Mouse (Mus musculus): ENCODE data around the gene Olfr490. TPM values are rescaled to one million over a fixed set of nuclear protein-coding genes. Genes with fewer than 3 reads are reported as not detected.

Olfr490 gene
- polyA plus RNA-seq (2015; fragmentation: Nextera tagmentation; extraction: Ambion mirVana) = not detected in 2 replicates

GRCm38 (mm10) chr7:108288834-108289233, at the start of gene Olfr490:
TSS of gene Olfr490 (minus strand) at chr7:108288934.
- H3K36me3 ChIP-seq (ENCODE audit: control insufficient read depth, insufficient read depth, low read length) = no peaks in the 10 kb centered on the region
- ATAC-seq (ENCODE audit: insufficient read depth, low FRiP score) = no peak
- H3K9me3 ChIP-seq (replicated peaks; ENCODE audit: control insufficient read depth, low read length) = no peaks in the 10 kb centered on the region

GRCm38 (mm10) chr7:108323574-108323973, 34.8 kb upstream of the Olfr490 start, which contains the start of gene Olfr492:
TSS of gene Olfr492 (minus strand) at chr7:108323674.
- Histone ChIP-seq H3K4me3 (replicated peaks; ENCODE audit: low read length) (no peak within 1 kb of the TSS), H3K4me2 (ENCODE audit: low read depth, low read length) (no peak within 1 kb of the TSS), H3K27ac (ENCODE audit: low read length) (no peak within 1 kb of the TSS), H3K9ac (ENCODE audit: low read length) (no peak within 1 kb of the TSS), H3K36me3 (ENCODE audit: control insufficient read depth, insufficient read depth, low read length) (no peaks in the 10 kb centered on the region), H3K4me1 (ENCODE audit: control insufficient read depth, insufficient read depth, low read length) (no peaks in the 10 kb centered on the region), H3K9me3 (replicated peaks; ENCODE audit: control insufficient read depth, low read length) (no peaks in the 10 kb centered on the region), H3K27me3 (ENCODE audit: control insufficient read depth, insufficient read depth, low read length) (no peaks in the 10 kb centered on the region)
- no peak for ATAC-seq (ENCODE audit: insufficient read depth, low FRiP score)
- WGBS = 82% methylated on average over 2 of the region's 2 CpGs

More at GRCm38 (mm10) chr7:108288834-108289233, at the start of gene Olfr490:
- H3K4me3 ChIP-seq (replicated peaks; ENCODE audit: low read length) = no peak within 1 kb of the TSS
- H3K27ac ChIP-seq (ENCODE audit: low read length) = no peak within 1 kb of the TSS
- H3K27me3 ChIP-seq (ENCODE audit: control insufficient read depth, insufficient read depth, low read length) = no peaks in the 10 kb centered on the region
- no peaks in the 10 kb centered on the region for H3K4me1 ChIP-seq (ENCODE audit: control insufficient read depth, insufficient read depth, low read length)
- H3K9ac ChIP-seq (ENCODE audit: low read length) = no peak within 1 kb of the TSS
- no peak within 1 kb of the TSS for H3K4me2 ChIP-seq (ENCODE audit: low read depth, low read length)

- H3K4me1 ChIP-seq (ENCODE audit: control insufficient read depth, insufficient read depth, low read length) = no peaks in the 10 kb centered on the region
- no peak within 1 kb of the TSS for H3K4me3 ChIP-seq (replicated peaks; ENCODE audit: low read length)
- ATAC-seq (ENCODE audit: insufficient read depth, low FRiP score) = no peak
- no peaks in the 10 kb centered on the region for H3K27me3 ChIP-seq (ENCODE audit: control insufficient read depth, insufficient read depth, low read length)
- no peak within 1 kb of the TSS for H3K9ac ChIP-seq (ENCODE audit: low read length)
- H3K4me2 ChIP-seq (ENCODE audit: low read depth, low read length) = no peak within 1 kb of the TSS
- no peak within 1 kb of the TSS for H3K27ac ChIP-seq (ENCODE audit: low read length)
- WGBS = 50% methylated on average over 1 of the region's 1 CpGs
- no peaks in the 10 kb centered on the region for H3K9me3 ChIP-seq (replicated peaks; ENCODE audit: control insufficient read depth, low read length)
- no peaks in the 10 kb centered on the region for H3K36me3 ChIP-seq (ENCODE audit: control insufficient read depth, insufficient read depth, low read length)
Observed at GRCm38 (mm10) chr7:108313151-108313550, 24.4 kb upstream of the Olfr490 start, which contains the start of gene Olfr491. TSS of gene Olfr491 (plus strand) at chr7:108313451.

- no peaks in the 10 kb centered on the region for H3K4me1 ChIP-seq (ENCODE audit: control insufficient read depth, insufficient read depth, low read length)
Observed at GRCm38 (mm10) chr7:108258247-108258646, 30.5 kb downstream of the Olfr490 start, which contains the start of gene Olfr488. TSS of gene Olfr488 (minus strand) at chr7:108258347.

More at GRCm38 (mm10) chr7:108258247-108258646, 30.5 kb downstream of the Olfr490 start, which contains the start of gene Olfr488:
- Histone ChIP-seq H3K27ac (ENCODE audit: low read length) (no peak within 1 kb of the TSS), H3K9me3 (replicated peaks; ENCODE audit: control insufficient read depth, low read length) (no peaks in the 10 kb centered on the region), H3K4me3 (replicated peaks; ENCODE audit: low read length) (no peak within 1 kb of the TSS), H3K27me3 (ENCODE audit: control insufficient read depth, insufficient read depth, low read length) (no peaks in the 10 kb centered on the region), H3K4me2 (ENCODE audit: low read depth, low read length) (no peak within 1 kb of the TSS), H3K9ac (ENCODE audit: low read length) (no peak within 1 kb of the TSS), H3K36me3 (ENCODE audit: control insufficient read depth, insufficient read depth, low read length) (no peaks in the 10 kb centered on the region)
- ATAC-seq (ENCODE audit: insufficient read depth, low FRiP score) = no peak

Other genes with a start within 250 kb of the Olfr490 start
- not detected in 2 replicates for gene Olfr479, start 238.2 kb downstream of the Olfr490 start, polyA plus RNA-seq (2015; fragmentation: Nextera tagmentation; extraction: Ambion mirVana)
- not detected in 2 replicates for gene Olfr480, start 221.6 kb downstream of the Olfr490 start, polyA plus RNA-seq (2015; fragmentation: Nextera tagmentation; extraction: Ambion mirVana)
- gene Olfr481, start 209.1 kb downstream of the Olfr490 start, polyA plus RNA-seq (2015; fragmentation: Nextera tagmentation; extraction: Ambion mirVana) = not detected in 2 replicates
- 0.18 and 0.24 TPM in 2 replicates for gene Olfr482, start 191.3 kb downstream of the Olfr490 start, polyA plus RNA-seq (2015; fragmentation: Nextera tagmentation; extraction: Ambion mirVana)
- gene Olfr483, start 188.1 kb downstream of the Olfr490 start, polyA plus RNA-seq (2015; fragmentation: Nextera tagmentation; extraction: Ambion mirVana) = not detected in 2 replicates
- not detected in 2 replicates for gene Olfr484, start 161.5 kb downstream of the Olfr490 start, polyA plus RNA-seq (2015; fragmentation: Nextera tagmentation; extraction: Ambion mirVana)
- gene Olfr485, start 129.1 kb downstream of the Olfr490 start, polyA plus RNA-seq (2015; fragmentation: Nextera tagmentation; extraction: Ambion mirVana) = not detected in 2 replicates
- not detected in 2 replicates for gene Olfr486, start 116.2 kb downstream of the Olfr490 start, polyA plus RNA-seq (2015; fragmentation: Nextera tagmentation; extraction: Ambion mirVana)
- not detected in 2 replicates for gene Olfr487, start 74.3 kb downstream of the Olfr490 start, polyA plus RNA-seq (2015; fragmentation: Nextera tagmentation; extraction: Ambion mirVana)
- gene Olfr488, start 30.6 kb downstream of the Olfr490 start, polyA plus RNA-seq (2015; fragmentation: Nextera tagmentation; extraction: Ambion mirVana) = not detected in 2 replicates
- not detected in 2 replicates for gene Olfr491, start 24.5 kb upstream of the Olfr490 start, polyA plus RNA-seq (2015; fragmentation: Nextera tagmentation; extraction: Ambion mirVana)
- not detected in 2 replicates for gene Olfr492, start 34.7 kb upstream of the Olfr490 start, polyA plus RNA-seq (2015; fragmentation: Nextera tagmentation; extraction: Ambion mirVana)
- gene Olfr493, start 58.0 kb upstream of the Olfr490 start, polyA plus RNA-seq (2015; fragmentation: Nextera tagmentation; extraction: Ambion mirVana) = not detected in 2 replicates
- gene Olfr494, start 76.4 kb upstream of the Olfr490 start, polyA plus RNA-seq (2015; fragmentation: Nextera tagmentation; extraction: Ambion mirVana) = not detected in 2 replicates
- gene Olfr495, start 104.2 kb upstream of the Olfr490 start, polyA plus RNA-seq (2015; fragmentation: Nextera tagmentation; extraction: Ambion mirVana) = not detected in 2 replicates
- not detected in 2 replicates for gene Olfr497, start 131.5 kb upstream of the Olfr490 start, polyA plus RNA-seq (2015; fragmentation: Nextera tagmentation; extraction: Ambion mirVana)
- not detected in 2 replicates for gene Olfr498, start 176.4 kb upstream of the Olfr490 start, polyA plus RNA-seq (2015; fragmentation: Nextera tagmentation; extraction: Ambion mirVana)
- not detected in 2 replicates for gene Olfr502, start 236.1 kb upstream of the Olfr490 start, polyA plus RNA-seq (2015; fragmentation: Nextera tagmentation; extraction: Ambion mirVana)

All from stomach, embryonic 16.5 days (tissue).